Comparison of ENCODE assay signal across 24 mouse cellular contexts in genomic region chr1:37222002-37222401, GRCm38 (mm10). TPM values are rescaled to one million over a fixed set of nuclear protein-coding genes. Genes with fewer than 3 reads are reported as not detected.
"Had no signal": no experiment of that assay in that cellular context is flagged by ENCODE, and none has a peak within 500 bp of the region (broad histone marks: within the 10 kb centered on the region; RNA-seq: fewer than 3 reads in every experiment).

No protein-coding gene starts in this region.

- ATAC-seq: midbrain, embryonic 15.5 days had no signal

- H3K4me2 ChIP-seq: kidney, embryonic 15.5 days; liver, embryonic 13.5 days; midbrain, embryonic 12.5 days; midbrain, embryonic 15.5 days; neural tube, embryonic 12.5 days; neural tube, embryonic 15.5 days had no signal

- DNase-seq: kidney, adult 8-10 months; kidney, postnatal 10 days; layer of hippocampus, postnatal 36 days; liver, embryonic 13.5 days; lung, adult 2 months; lung, postnatal 14 days; lung, postnatal 4 days; right cerebral cortex, adult 18-20 months; right cerebral cortex, postnatal 14 days; right cerebral cortex, postnatal 4 days; thymus, adult 18-20 months; thymus, postnatal 36 days had no signal

- H3K27ac ChIP-seq: kidney, embryonic 15.5 days; left cerebral cortex, adult 2 months; liver, embryonic 13.5 days; midbrain, embryonic 12.5 days; neural tube, embryonic 12.5 days; neural tube, embryonic 15.5 days had no signal

- H3K36me3 ChIP-seq: kidney, embryonic 15.5 days; liver, embryonic 13.5 days; midbrain, embryonic 12.5 days; midbrain, embryonic 15.5 days; neural tube, embryonic 12.5 days; neural tube, embryonic 15.5 days had no signal

- H3K27me3 ChIP-seq: kidney, embryonic 15.5 days; liver, embryonic 13.5 days; midbrain, embryonic 12.5 days; neural tube, embryonic 12.5 days had no signal

- H3K9me3 ChIP-seq: kidney, embryonic 15.5 days; liver, embryonic 13.5 days; midbrain, embryonic 12.5 days; midbrain, embryonic 15.5 days; neural tube, embryonic 12.5 days; neural tube, embryonic 15.5 days had no signal

- H3K9ac ChIP-seq: kidney, embryonic 15.5 days; liver, embryonic 13.5 days; midbrain, embryonic 12.5 days; midbrain, embryonic 15.5 days; neural tube, embryonic 12.5 days; neural tube, embryonic 15.5 days had no signal

- H3K4me3 ChIP-seq: kidney, embryonic 15.5 days; left cerebral cortex, adult 2 months; liver, embryonic 13.5 days; midbrain, embryonic 12.5 days; midbrain, embryonic 15.5 days; neural tube, embryonic 12.5 days; neural tube, embryonic 15.5 days had no signal

- H3K4me1 ChIP-seq: kidney, embryonic 15.5 days; liver, embryonic 13.5 days had no signal

RNA-seq across cellular contexts. Expression of gene Cnga3, which starts 7.8 kb away (rescaled TPM):
- total RNA-seq: liver, adult 2 months; megakaryocyte progenitor cell, adult 5-6 weeks had no signal
- polyA plus RNA-seq: limb, embryonic 11.5 days; liver, adult 2 months; liver, embryonic 13.5 days; liver, embryonic 16.5 days; lung, embryonic 16.5 days; neural tube, embryonic 12.5 days; urinary bladder, adult 2 months had no signal
